In genomic region chr16:31896971-31897774, GRCm38 (mm10) we compare ENCODE assay signal across 8 mouse cellular contexts. TPM values are rescaled to one million over a fixed set of nuclear protein-coding genes. Genes with fewer than 3 reads are reported as not detected.
A peak's percentile ranks its signal among the peaks of the same experiment; 100 is the strongest.
DNase-seq lines count a peak whose midpoint lies in the region; ATAC-seq and TF ChIP-seq lines count a peak whose summit lies in the region.

No protein-coding gene starts in this region.

- TF ChIP-seq CTCF in heart, adult 2 months (IDR thresholded peaks at IDR 0.05) = no peak

- intact Hi-C loops in heart, adult 2 months (cut with DNase I) = no loop called here

- WGBS in heart, embryonic 16.5 days = 16% methylated on average over 29 of the region's 29 CpGs
- 18% methylated on average over 29 of the region's 29 CpGs for WGBS in heart, adult 2 months
- WGBS in lung, embryonic 16.5 days = 13% methylated on average over 29 of the region's 29 CpGs

- H3K4me1 ChIP-seq in heart, embryonic 16.5 days (ENCODE audit: control insufficient read depth, insufficient read depth, low read length) = no peaks in the 10 kb centered on the region
- H3K4me1 ChIP-seq in heart, adult 2 months (ENCODE audit: control insufficient read depth, insufficient read depth, low read length) = no peaks in the 10 kb centered on the region
- H3K4me1 ChIP-seq in lung, embryonic 16.5 days (replicated peaks; ENCODE audit: control insufficient read depth, insufficient read depth, low read length) = peaks cover 4% of the 10 kb centered on the region; the same call in 1 of the 2 replicates

- peaks cover 5% of the 10 kb centered on the region for H3K9me3 ChIP-seq in heart, embryonic 16.5 days (replicated peaks; ENCODE audit: control insufficient read depth, low read length)
- H3K9me3 ChIP-seq in lung, embryonic 16.5 days (ENCODE audit: control insufficient read depth, low read length) = no peaks in the 10 kb centered on the region

- DNase-seq in heart, adult 2 months = no peak
- DNase-seq in cerebellum, postnatal 10 days = peak; percentile 62 to 66
- peak; percentile 56 to 61 for DNase-seq in frontal cortex, postnatal 10 days (ENCODE audit: low spot score in 2 of 2)
- DNase-seq in kidney, postnatal 14 days = peak; percentile 56
- peak; percentile 75 to 82 for DNase-seq in right cerebral cortex, adult 2 months (ENCODE audit: low spot score in 2 of 2)
- DNase-seq in adrenal gland, postnatal 4 days (ENCODE audit: low spot score in 2 of 2) = no peak

- ATAC-seq in heart, embryonic 16.5 days (replicated peaks; ENCODE audit: extremely low read depth, insufficient read depth, low FRiP score) = peak; percentile 38; the same call in 1 of the 2 replicates
- peak; percentile 73 for ATAC-seq in lung, embryonic 16.5 days (ENCODE audit: low read depth)

- peak overlapping the region; percentile 60 for H3K9ac ChIP-seq in heart, embryonic 16.5 days (ENCODE audit: low read length)
- no peak overlapping the region for H3K9ac ChIP-seq in heart, adult 2 months (ENCODE audit: low read depth, low read length)
- peak overlapping the region; percentile 56 for H3K9ac ChIP-seq in lung, embryonic 16.5 days (ENCODE audit: low read length)

- no peak for TF ChIP-seq EP300 in heart, adult 2 months (IDR thresholded peaks at IDR 0.05; ENCODE audit: insufficient read depth, low read depth, low read length)

- H3K27me3 ChIP-seq in heart, embryonic 16.5 days (ENCODE audit: control insufficient read depth, insufficient read depth, low read length) = no peaks in the 10 kb centered on the region
- H3K27me3 ChIP-seq in heart, adult 2 months (ENCODE audit: control insufficient read depth, insufficient read depth, low read length) = no peaks in the 10 kb centered on the region
- H3K27me3 ChIP-seq in lung, embryonic 16.5 days (ENCODE audit: control insufficient read depth, insufficient read depth, low read depth, low read length) = no peaks in the 10 kb centered on the region

- peak overlapping the region; percentile 34 for H3K4me3 ChIP-seq in heart, embryonic 16.5 days (ENCODE audit: low read length)
- no peak overlapping the region for H3K4me3 ChIP-seq in heart, adult 2 months
- H3K4me3 ChIP-seq in lung, embryonic 16.5 days (ENCODE audit: low read length) = peak overlapping the region; percentile 29

- H3K4me2 ChIP-seq in heart, embryonic 16.5 days (ENCODE audit: low read depth, low read length) = peak overlapping the region; percentile 65
- peak overlapping the region; percentile 52 for H3K4me2 ChIP-seq in lung, embryonic 16.5 days (ENCODE audit: low read depth, low read length)

- no peaks in the 10 kb centered on the region for H3K36me3 ChIP-seq in heart, embryonic 16.5 days (ENCODE audit: control insufficient read depth, insufficient read depth)
- H3K36me3 ChIP-seq in heart, adult 2 months (ENCODE audit: control insufficient read depth, insufficient read depth, low read length) = no peaks in the 10 kb centered on the region
- H3K36me3 ChIP-seq in lung, embryonic 16.5 days (ENCODE audit: control insufficient read depth, insufficient read depth, low read length) = no peaks in the 10 kb centered on the region

- no peak for TF ChIP-seq POLR2A in heart, adult 2 months (IDR thresholded peaks at IDR 0.05; ENCODE audit: insufficient read depth, low read depth, low read length)

- H3K79me2 ChIP-seq in heart, adult 2 months (replicated peaks; ENCODE audit: control insufficient read depth, insufficient read depth, low read length) = no peaks in the 10 kb centered on the region

- no peak overlapping the region for H3K27ac ChIP-seq in heart, embryonic 16.5 days (ENCODE audit: low read length)
- no peak overlapping the region for H3K27ac ChIP-seq in heart, adult 2 months
- no peak overlapping the region for H3K27ac ChIP-seq in lung, embryonic 16.5 days (ENCODE audit: low read length)

RNA-seq across cellular contexts. Expression of gene Meltf, which starts 18.6 kb away (rescaled TPM):
- 0.05 and 0.16 TPM in 2 replicates for polyA plus RNA-seq in heart, embryonic 16.5 days (2015; fragmentation: Nextera tagmentation; extraction: Ambion mirVana)
- total RNA-seq in heart, adult 2 months (2021) = not detected
- polyA plus RNA-seq in heart, adult 2 months (2012; rRNA removed) = 0.23 TPM in 1 of 2 replicates, not detected in the other
- polyA plus RNA-seq in lung, embryonic 16.5 days (2015; fragmentation: Nextera tagmentation; extraction: Ambion mirVana) = 0.13 and 0.18 TPM in 2 replicates
- under 1 TPM in 1 of 2 experiments, not detected in 1; 0.17 TPM for total RNA-seq in adrenal gland, postnatal 4 days (2021)

RNA-seq across cellular contexts. Expression of gene Pigz, which starts 36.5 kb away (rescaled TPM):
- 0.71 and 1.4 TPM in 2 replicates for polyA plus RNA-seq in heart, embryonic 16.5 days (2015; fragmentation: Nextera tagmentation; extraction: Ambion mirVana)
- 1 to 10 TPM; 1.7 to 2.3 TPM for total RNA-seq in heart, adult 2 months (2021)
- 2.4 and 2.9 TPM in 2 replicates for polyA plus RNA-seq in heart, adult 2 months (2012; rRNA removed)
- 0.33 and 0.40 TPM in 2 replicates for polyA plus RNA-seq in lung, embryonic 16.5 days (2015; fragmentation: Nextera tagmentation; extraction: Ambion mirVana)
- total RNA-seq in adrenal gland, postnatal 4 days (2021) = 1 to 10 TPM in 1 of 2 experiments, under 1 TPM in 1; 0.90 to 1.3 TPM

RNA-seq across cellular contexts. Expression of gene 0610012G03Rik, which starts 51.1 kb away (rescaled TPM):
- polyA plus RNA-seq in heart, embryonic 16.5 days (2015; fragmentation: Nextera tagmentation; extraction: Ambion mirVana) = 121 and 127 TPM in 2 replicates
- total RNA-seq in heart, adult 2 months (2021) = 10 to 100 TPM; 69.9 to 75.4 TPM
- polyA plus RNA-seq in heart, adult 2 months (2012; rRNA removed) = 86.3 and 88.9 TPM in 2 replicates
- 68.1 and 71.8 TPM in 2 replicates for polyA plus RNA-seq in lung, embryonic 16.5 days (2015; fragmentation: Nextera tagmentation; extraction: Ambion mirVana)
- total RNA-seq in adrenal gland, postnatal 4 days (2021) = 10 to 100 TPM; 38.5 to 39.7 TPM

RNA-seq across cellular contexts. Expression of gene Ncbp2, which starts 51.1 kb away (rescaled TPM):
- 64.4 and 64.5 TPM in 2 replicates for polyA plus RNA-seq in heart, embryonic 16.5 days (2015; fragmentation: Nextera tagmentation; extraction: Ambion mirVana)
- total RNA-seq in heart, adult 2 months (2021) = 10 to 100 TPM; 24.3 to 25.9 TPM
- polyA plus RNA-seq in heart, adult 2 months (2012; rRNA removed) = 7.9 and 17.5 TPM in 2 replicates
- polyA plus RNA-seq in lung, embryonic 16.5 days (2015; fragmentation: Nextera tagmentation; extraction: Ambion mirVana) = 102 and 107 TPM in 2 replicates
- 10 to 100 TPM; 47.9 to 48.2 TPM for total RNA-seq in adrenal gland, postnatal 4 days (2021)

Comparison
In these comparisons a context has a peak if more than half of its experiments do, and no peak if none do; other contexts are left out.
1. DNase-seq: peak in cerebellum, postnatal 10 days (2 of 2), frontal cortex, postnatal 10 days (2 of 2), kidney, postnatal 14 days (single experiment) and right cerebral cortex, adult 2 months (2 of 2); none in heart, adult 2 months (0 of 2) and adrenal gland, postnatal 4 days (0 of 2).